Mouse (Mus musculus) liver, adult 2 months (tissue): ENCODE data around the gene Pdcd4.
"Not testable (repeated sequence)": the region's sequence is repeated elsewhere in the genome, so short reads cannot be mapped to it uniquely, and the experiment has no call there.

Experiments used
- CTCF ChIP-seq: fragments of 200-500 bp; IDR thresholded peaks from 2 replicates; pipeline ENCODE4 v1.5.1; 2011; ENCODE audit warnings: low read depth, low read length, control low read depth
- POLR2A ChIP-seq: fragments of 200-500 bp; IDR thresholded peaks from 2 replicates; pipeline ENCODE4 v1.6.1; 2011; ENCODE audit warnings: low read length, control low read depth; ENCODE audit not compliant: insufficient read depth; ENCODE audit errors: extremely low read depth

DNA sequence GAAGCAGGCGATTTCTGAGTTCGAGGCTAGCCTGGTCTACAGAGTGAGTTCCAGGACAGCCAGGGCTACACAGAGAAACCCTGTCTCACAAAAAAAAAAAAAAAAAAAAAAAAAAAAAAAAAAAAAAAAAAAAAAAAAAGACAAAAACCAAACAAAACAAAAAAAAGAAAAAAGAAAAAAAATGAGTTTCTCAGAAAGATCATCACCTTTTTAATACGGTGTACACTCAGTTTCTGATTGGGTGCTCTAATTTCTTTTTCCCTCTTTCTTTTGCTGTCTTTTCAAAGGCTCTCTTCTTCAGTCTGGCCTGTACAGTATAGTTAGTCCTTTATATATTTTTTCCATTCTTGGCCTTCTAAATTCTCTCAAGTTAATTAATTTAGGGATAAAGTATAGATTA, 72.3 kb downstream of the Pdcd4 start:
- TF ChIP-seq CTCF, POLR2A: not testable (repeated sequence)
